Comparison of ENCODE assay signal across 21 mouse cellular contexts in the genomic region with DNA sequence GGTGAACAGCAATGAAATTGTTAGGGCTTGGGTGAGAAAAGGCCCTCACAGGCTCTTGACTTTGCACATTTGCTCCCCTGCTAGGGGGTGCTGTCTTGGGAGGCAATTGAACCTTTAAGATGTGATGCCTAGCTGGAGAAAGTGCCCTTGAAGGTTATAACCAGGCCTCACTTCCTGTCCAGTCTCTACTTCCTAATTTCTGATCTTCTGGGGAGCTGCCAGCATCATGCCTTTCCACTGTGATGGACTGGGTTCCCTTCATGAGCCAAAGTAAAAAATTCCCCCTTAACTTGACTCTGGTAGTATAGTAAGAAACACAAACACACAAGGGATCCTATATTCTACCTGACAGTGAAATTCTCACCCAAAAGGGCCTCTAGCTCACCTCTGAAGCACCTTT.
DNase-seq lines count a peak whose midpoint lies in the region; ATAC-seq lines count a peak whose summit lies in the region.
"Had no signal": no experiment of that assay in that cellular context is flagged by ENCODE, and none has a peak within 500 bp of the region (broad histone marks: within the 10 kb centered on the region; RNA-seq: fewer than 3 reads in every experiment).

No protein-coding gene starts in this region.

- H3K9me3 ChIP-seq in heart, embryonic 10.5 days = no peaks in the 10 kb centered on the region
- no peaks in the 10 kb centered on the region for H3K9me3 ChIP-seq in embryonic facial prominence, embryonic 10.5 days
- no peaks in the 10 kb centered on the region for H3K9me3 ChIP-seq in limb, embryonic 11.5 days (ENCODE audit: control insufficient read depth, low read length)
- H3K9me3 ChIP-seq: embryonic facial prominence, embryonic 15.5 days; forebrain, embryonic 12.5 days; heart, embryonic 12.5 days; hindbrain, embryonic 10.5 days had no signal

- peaks cover 42% of the 10 kb centered on the region for H3K4me1 ChIP-seq in heart, embryonic 10.5 days
- peaks cover 55% of the 10 kb centered on the region for H3K4me1 ChIP-seq in embryonic facial prominence, embryonic 10.5 days
- peaks cover 33% of the 10 kb centered on the region for H3K4me1 ChIP-seq in limb, embryonic 11.5 days (ENCODE audit: control insufficient read depth, insufficient read depth, low read length)

- H3K36me3 ChIP-seq in heart, embryonic 10.5 days = no peaks in the 10 kb centered on the region
- no peaks in the 10 kb centered on the region for H3K36me3 ChIP-seq in embryonic facial prominence, embryonic 10.5 days (replicated peaks)
- H3K36me3 ChIP-seq in limb, embryonic 11.5 days (ENCODE audit: control insufficient read depth, insufficient read depth, low read length) = no peaks in the 10 kb centered on the region; the same call in 1 of the 2 replicates
- H3K36me3 ChIP-seq: embryonic facial prominence, embryonic 15.5 days; forebrain, embryonic 12.5 days; heart, embryonic 12.5 days; hindbrain, embryonic 10.5 days had no signal

- H3K4me3 ChIP-seq in heart, embryonic 10.5 days = no peak overlapping the region
- H3K4me3 ChIP-seq in embryonic facial prominence, embryonic 10.5 days = no peak overlapping the region
- H3K4me3 ChIP-seq in limb, embryonic 11.5 days (ENCODE audit: low read depth, low read length) = no peak overlapping the region
- H3K4me3 ChIP-seq: embryonic facial prominence, embryonic 15.5 days; forebrain, embryonic 12.5 days; heart, adult 2 months; heart, embryonic 12.5 days; hindbrain, embryonic 10.5 days had no signal

- no peak for ATAC-seq in limb, embryonic 11.5 days (ENCODE audit: insufficient number of reproducible peaks, low FRiP score, low TSS enrichment, low read depth)
- no peak for ATAC-seq in erythroblast, adult 5-6 weeks (replicated peaks; ENCODE audit: low FRiP score, poor library complexity, severe bottlenecking)
- ATAC-seq: forebrain, embryonic 16.5 days; intestine, embryonic 16.5 days had no signal

- no peak overlapping the region for H3K9ac ChIP-seq in limb, embryonic 11.5 days (ENCODE audit: low read length)
- H3K9ac ChIP-seq: embryonic facial prominence, embryonic 15.5 days; forebrain, embryonic 12.5 days; heart, embryonic 12.5 days; hindbrain, embryonic 14.5 days had no signal

- H3K4me2 ChIP-seq in limb, embryonic 11.5 days (ENCODE audit: low read depth, severe bottlenecking) = no peak overlapping the region
- H3K4me2 ChIP-seq: embryonic facial prominence, embryonic 15.5 days; forebrain, embryonic 12.5 days; heart, embryonic 12.5 days; hindbrain, embryonic 14.5 days had no signal

- no peak for DNase-seq in heart, embryonic 10.5 days (ENCODE audit: low spot score)
- DNase-seq in heart, postnatal 14 days = no peak
- no peak for DNase-seq in embryonic facial prominence, embryonic 10.5 days (ENCODE audit: low spot score)
- no peak for DNase-seq in limb, embryonic 11.5 days (ENCODE audit: low spot score)
- DNase-seq in embryo, embryonic 9.5 days (ENCODE audit: extremely low spot score) = no peak
- DNase-seq in spleen, postnatal 36 days (ENCODE audit: low spot score in 2 of 2) = no peak
- DNase-seq: adrenal gland, adult 8-10 months; cerebellum, adult 11 months; cerebellum, adult 8-10 months; cerebellum, postnatal 14 days; gastrocnemius, postnatal 36 days; heart, adult 2 months; kidney, adult 2 months had no signal

- intact Hi-C loops in heart, postnatal 14 days (cut with DNase I) = no loop called here

- H3K27ac ChIP-seq in heart, embryonic 10.5 days = peak overlapping the region; percentile 8; the same call in 1 of the 2 replicates
- peak overlapping the region; percentile 71 for H3K27ac ChIP-seq in embryonic facial prominence, embryonic 10.5 days (replicated peaks)
- H3K27ac ChIP-seq in limb, embryonic 11.5 days (replicated peaks; ENCODE audit: low read depth, low read length) = peak overlapping the region; percentile 36; the same call in 1 of the 2 replicates
- H3K27ac ChIP-seq: embryonic facial prominence, embryonic 15.5 days; forebrain, embryonic 12.5 days; heart, adult 2 months; hindbrain, embryonic 14.5 days had no signal

- H3K27me3 ChIP-seq in heart, embryonic 10.5 days (ENCODE audit: insufficient read depth, poor library complexity, severe bottlenecking) = no peaks in the 10 kb centered on the region
- H3K27me3 ChIP-seq in embryonic facial prominence, embryonic 10.5 days (replicated peaks; ENCODE audit: low read depth, poor library complexity, severe bottlenecking) = no peaks in the 10 kb centered on the region
- no peaks in the 10 kb centered on the region for H3K27me3 ChIP-seq in limb, embryonic 11.5 days (ENCODE audit: control insufficient read depth, insufficient read depth, low read length)
- H3K27me3 ChIP-seq: embryonic facial prominence, embryonic 15.5 days; heart, embryonic 12.5 days had no signal

Comparison
In these comparisons a context has a peak if more than half of its experiments do, and no peak if none do; other contexts are left out.
1. H3K27ac ChIP-seq: peak in every context shown above with its lines; median percentile 71 in embryonic facial prominence, embryonic 10.5 days; 36 in limb, embryonic 11.5 days; 8 in heart, embryonic 10.5 days.